Mouse (Mus musculus): ENCODE results near the gene Agps. TPM values are rescaled to one million over a fixed set of nuclear protein-coding genes. Genes with fewer than 3 reads are reported as not detected.
"Not testable (repeated sequence)": the region's sequence is repeated elsewhere in the genome, so short reads cannot be mapped to it uniquely, and the experiment has no call there.

Agps gene
- polyA plus RNA-seq, 1 experiment from 2014 or later: 37.9 TPM

- H3K9ac ChIP-seq: peak overlapping the region; percentile 62
- H3K4me3 ChIP-seq: peak overlapping the region; percentile 51
- not testable (repeated sequence) for H3K9me3 ChIP-seq, H3K36me3 ChIP-seq, H3K27me3 ChIP-seq
- H3K27ac ChIP-seq: peak overlapping the region; percentile 89; the same call in 1 of the 2 replicates
- peak overlapping the region; percentile 67 for H3K4me2 ChIP-seq (replicated peaks)
- peak; percentile 45 for ATAC-seq (ENCODE audit: low FRiP score, low read depth)
- peaks cover 38% of the 10 kb centered on the region for H3K4me1 ChIP-seq
- 65% methylated on average over 15 of the region's 17 CpGs for WGBS
These were observed 105.6 kb downstream of the Agps start for GRCm38 (mm10) chr2:75937520-75938116.

- Histone ChIP-seq H3K36me3 (no peaks in the 10 kb centered on the region), H3K9me3 (no peaks in the 10 kb centered on the region), H3K27me3 (no peaks in the 10 kb centered on the region), H3K9ac (peak within 1 kb of the TSS; percentile 62), H3K4me2 (replicated peaks) (peak within 1 kb of the TSS; percentile 67), H3K4me3 (peak within 1 kb of the TSS; percentile 51), H3K27ac (peak within 1 kb of the TSS; percentile 89), H3K4me1 (peaks cover 38% of the 10 kb centered on the region)
- peak; percentile 87 for ATAC-seq (ENCODE audit: low FRiP score, low read depth)
- WGBS: 3% methylated on average over 42 of the region's 42 CpGs
These were observed 106.4 kb downstream of the Agps start, which contains the start of gene Ttc30b for GRCm38 (mm10) chr2:75938117-75939063. Gene Ttc30b (minus strand): TSS chr2:75938585.

- Histone ChIP-seq H3K27me3 (peaks cover 16% of the 10 kb centered on the region), H3K9ac (no peak overlapping the region), H3K9me3 (no peaks in the 10 kb centered on the region), H3K4me1 (peaks cover 10% of the 10 kb centered on the region), H3K27ac (no peak overlapping the region), H3K36me3 (no peaks in the 10 kb centered on the region), H3K4me3 (no peak overlapping the region), H3K4me2 (replicated peaks) (no peak overlapping the region)
- no peak for ATAC-seq (ENCODE audit: low FRiP score, low read depth)
- 28% methylated on average over 8 of the region's 8 CpGs for WGBS
These were observed 118.7 kb downstream of the Agps start for GRCm38 (mm10) chr2:75950685-75951084.

- no peak overlapping the region for H3K4me2 ChIP-seq (replicated peaks)
- peaks cover 16% of the 10 kb centered on the region for H3K27me3 ChIP-seq
- no peak overlapping the region for H3K27ac ChIP-seq
- no peak for ATAC-seq (ENCODE audit: low FRiP score, low read depth)
- H3K36me3 ChIP-seq: no peaks in the 10 kb centered on the region
- no peak overlapping the region for H3K9ac ChIP-seq
- no peak overlapping the region for H3K4me3 ChIP-seq
- 92% methylated on average over 5 of the region's 5 CpGs for WGBS
- H3K4me1 ChIP-seq: peaks cover 23% of the 10 kb centered on the region
- H3K9me3 ChIP-seq: no peaks in the 10 kb centered on the region
These were observed 121.3 kb downstream of the Agps start for GRCm38 (mm10) chr2:75953320-75953719.

- ATAC-seq (ENCODE audit: low FRiP score, low read depth): no peak
- Histone ChIP-seq H3K9ac (no peak overlapping the region), H3K4me1 (peaks cover 43% of the 10 kb centered on the region), H3K9me3 (no peaks in the 10 kb centered on the region), H3K4me2 (replicated peaks) (no peak overlapping the region), H3K27ac (no peak overlapping the region), H3K27me3 (peaks cover 16% of the 10 kb centered on the region), H3K4me3 (no peak overlapping the region), H3K36me3 (no peaks in the 10 kb centered on the region)
- WGBS: 59% methylated on average over 14 of the region's 14 CpGs
These were observed 123.7 kb downstream of the Agps start for GRCm38 (mm10) chr2:75955709-75956108.

GRCm38 (mm10) chr2:75959183-75959849, 127.3 kb downstream of the Agps start:
- ATAC-seq (ENCODE audit: low FRiP score, low read depth): peak; percentile 65
- H3K27me3 ChIP-seq: peaks cover 21% of the 10 kb centered on the region
- H3K36me3 ChIP-seq: no peaks in the 10 kb centered on the region
- peak overlapping the region; percentile 14; the same call in 1 of the 2 replicates for H3K9ac ChIP-seq
- no peaks in the 10 kb centered on the region for H3K9me3 ChIP-seq
- WGBS: 4% methylated on average over 18 of the region's 18 CpGs
- peak overlapping the region; percentile 86 for H3K27ac ChIP-seq
- peaks cover 67% of the 10 kb centered on the region for H3K4me1 ChIP-seq
- H3K4me3 ChIP-seq: peak overlapping the region; percentile 2; the same call in 1 of the 2 replicates
- H3K4me2 ChIP-seq (replicated peaks): peak overlapping the region; percentile 57

GRCm38 (mm10) chr2:75959850-75960365, 127.9 kb downstream of the Agps start:
- H3K4me3 ChIP-seq: 0 out of 2 replicates have a peak overlapping the region, but pooled peaks have one; percentile 12
- peak; percentile 88 for ATAC-seq (ENCODE audit: low FRiP score, low read depth)

GRCm38 (mm10) chr2:75960366-75961330, 128.7 kb downstream of the Agps start:
- H3K27me3 ChIP-seq: peaks cover 14% of the 10 kb centered on the region
- H3K4me2 ChIP-seq (replicated peaks): peak overlapping the region; percentile 57
- no peak overlapping the region for H3K9ac ChIP-seq
- H3K27ac ChIP-seq: peak overlapping the region; percentile 86
- WGBS: 42% methylated on average over 15 of the region's 15 CpGs
- H3K4me1 ChIP-seq: peaks cover 77% of the 10 kb centered on the region
- H3K4me3 ChIP-seq: 0 out of 2 replicates have a peak overlapping the region, but pooled peaks have one; percentile 12
- ATAC-seq (ENCODE audit: low FRiP score, low read depth): no peak
- no peaks in the 10 kb centered on the region for H3K9me3 ChIP-seq
- no peaks in the 10 kb centered on the region for H3K36me3 ChIP-seq

More at GRCm38 (mm10) chr2:75959850-75960365, 127.9 kb downstream of the Agps start:
- 3% methylated on average over 15 of the region's 15 CpGs for WGBS
- peaks cover 73% of the 10 kb centered on the region for H3K4me1 ChIP-seq
- peak overlapping the region; percentile 86 for H3K27ac ChIP-seq
- no peaks in the 10 kb centered on the region for H3K9me3 ChIP-seq
- peaks cover 19% of the 10 kb centered on the region for H3K27me3 ChIP-seq
- no peak overlapping the region for H3K9ac ChIP-seq
- no peaks in the 10 kb centered on the region for H3K36me3 ChIP-seq
- H3K4me2 ChIP-seq (replicated peaks): peak overlapping the region; percentile 57

GRCm38 (mm10) chr2:75963211-75963840, 131.3 kb downstream of the Agps start:
- Histone ChIP-seq H3K9me3 (no peaks in the 10 kb centered on the region), H3K27ac (peak overlapping the region; percentile 78; the same call in 1 of the 2 replicates), H3K4me3 (no peak overlapping the region), H3K4me1 (peaks cover 77% of the 10 kb centered on the region), H3K27me3 (peaks cover 14% of the 10 kb centered on the region), H3K9ac (no peak overlapping the region), H3K36me3 (no peaks in the 10 kb centered on the region), H3K4me2 (replicated peaks) (peak overlapping the region; percentile 57)
- no peak for ATAC-seq (ENCODE audit: low FRiP score, low read depth)
- WGBS: 39% methylated on average over 10 of the region's 10 CpGs

GRCm38 (mm10) chr2:75964051-75964450, 132.1 kb downstream of the Agps start:
- Histone ChIP-seq H3K4me2 (replicated peaks) (peak overlapping the region; percentile 57), H3K27ac (peak overlapping the region; percentile 78), H3K4me3 (no peak overlapping the region), H3K9me3 (no peaks in the 10 kb centered on the region), H3K4me1 (peaks cover 70% of the 10 kb centered on the region), H3K27me3 (peaks cover 14% of the 10 kb centered on the region), H3K9ac (0 out of 2 replicates have a peak overlapping the region, but pooled peaks have one; percentile 8), H3K36me3 (no peaks in the 10 kb centered on the region)
- 42% methylated on average over 5 of the region's 5 CpGs for WGBS
- ATAC-seq (ENCODE audit: low FRiP score, low read depth): no peak

Measured in limb, embryonic 13.5 days (tissue).